Mouse (Mus musculus): ENCODE measurements around the gene Rpl18a.

Rpl18a gene

DNA sequence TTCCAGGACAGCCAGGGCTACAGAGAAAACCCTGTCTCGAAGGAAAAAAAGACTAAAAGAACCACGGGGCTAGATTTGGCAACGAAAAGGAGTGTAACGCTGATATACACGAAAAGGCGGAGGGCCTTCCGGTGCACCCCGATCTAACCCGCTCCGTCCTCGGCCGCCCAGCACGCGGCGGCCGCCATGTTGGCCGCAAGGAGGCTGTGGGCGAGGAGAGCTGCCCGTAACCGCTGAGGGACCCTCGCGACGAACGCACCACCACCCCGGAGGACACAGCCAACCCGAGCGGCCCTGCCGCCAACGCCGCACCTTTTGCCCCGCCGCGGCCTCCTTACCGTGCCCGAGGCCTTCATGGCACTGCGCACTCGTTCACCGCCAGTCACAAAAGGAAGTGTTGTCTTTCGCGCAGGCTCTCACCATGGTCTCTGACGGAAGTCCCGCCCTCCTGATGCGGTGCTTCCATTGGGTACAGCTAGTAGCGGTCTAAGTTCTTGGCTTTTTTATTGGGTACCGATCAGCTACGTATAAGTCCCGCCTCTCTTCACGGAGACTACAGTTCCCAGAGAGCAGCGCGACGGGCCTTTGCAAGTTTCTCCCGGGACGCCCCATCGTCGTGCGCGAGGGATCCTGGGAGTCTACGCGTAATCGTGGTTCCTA is at the start of gene Rpl18a:
Gene Rpl18a (minus strand): TSS at position 392 of the 660 bp plus-strand sequence.
- DNase-seq (ENCODE audit: low spot score), result peak; percentile 97

DNA sequence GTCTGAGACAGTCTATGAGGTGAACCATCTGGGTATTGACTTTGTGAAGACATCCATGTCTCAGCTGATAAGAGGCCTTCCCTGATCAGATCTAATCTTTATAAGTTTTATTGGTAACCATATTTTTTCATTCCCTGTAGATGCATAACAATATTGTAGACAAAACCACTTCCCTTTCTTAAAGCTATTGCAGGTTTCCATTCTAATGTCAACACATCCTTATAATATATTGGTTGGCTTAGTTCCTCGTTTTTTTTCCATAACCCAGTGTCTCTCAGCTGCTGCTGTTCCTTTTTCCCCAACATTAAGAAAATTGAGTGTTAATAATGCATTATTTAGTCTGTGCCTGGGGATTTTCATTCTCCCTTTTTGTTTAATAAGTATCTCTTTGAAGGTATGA is 46.0 kb upstream of the Rpl18a start:
- DNase-seq (ENCODE audit: low spot score), result no peak

DNA sequence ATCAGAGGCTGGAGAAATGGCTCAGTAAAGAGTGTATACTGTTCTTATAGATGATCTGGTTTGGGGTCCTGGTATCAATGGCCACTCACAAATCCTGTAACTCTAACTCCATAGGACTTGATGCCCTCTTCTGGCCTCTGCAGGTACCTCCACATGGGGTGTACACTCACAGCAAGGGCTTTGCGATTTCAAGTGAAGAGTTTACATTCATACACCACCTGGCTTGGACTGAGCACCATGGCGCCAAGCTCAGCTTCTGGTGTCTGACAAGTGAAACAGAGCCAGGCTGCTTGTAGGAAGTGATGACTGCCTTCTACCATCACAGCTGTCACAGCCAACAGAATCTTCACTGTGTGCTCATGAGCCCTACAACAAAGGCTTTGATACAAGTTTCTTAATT is 44.3 kb upstream of the Rpl18a start:
- no peak for DNase-seq (ENCODE audit: low spot score)

DNA sequence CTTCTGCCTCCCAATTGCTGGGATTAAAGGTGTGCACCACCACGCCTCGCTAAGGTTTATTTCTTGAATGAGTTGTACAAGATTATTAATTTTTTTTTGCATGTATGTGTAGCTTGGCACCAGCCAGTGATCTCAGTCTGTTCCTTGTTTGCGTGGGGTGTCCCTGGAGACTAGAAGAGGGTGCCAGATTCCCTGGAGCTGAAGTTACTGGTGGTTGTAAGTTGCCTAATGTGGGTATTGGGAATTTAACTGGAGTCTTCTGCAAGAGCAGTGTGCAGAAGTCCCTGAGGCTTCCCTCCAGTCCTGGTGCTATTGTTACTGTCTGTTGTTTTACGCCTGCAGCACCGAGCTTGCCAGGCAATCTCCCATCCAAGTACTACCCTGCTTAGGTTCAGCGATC is 40.0 kb upstream of the Rpl18a start:
- no peak for DNase-seq (ENCODE audit: low spot score)

DNA sequence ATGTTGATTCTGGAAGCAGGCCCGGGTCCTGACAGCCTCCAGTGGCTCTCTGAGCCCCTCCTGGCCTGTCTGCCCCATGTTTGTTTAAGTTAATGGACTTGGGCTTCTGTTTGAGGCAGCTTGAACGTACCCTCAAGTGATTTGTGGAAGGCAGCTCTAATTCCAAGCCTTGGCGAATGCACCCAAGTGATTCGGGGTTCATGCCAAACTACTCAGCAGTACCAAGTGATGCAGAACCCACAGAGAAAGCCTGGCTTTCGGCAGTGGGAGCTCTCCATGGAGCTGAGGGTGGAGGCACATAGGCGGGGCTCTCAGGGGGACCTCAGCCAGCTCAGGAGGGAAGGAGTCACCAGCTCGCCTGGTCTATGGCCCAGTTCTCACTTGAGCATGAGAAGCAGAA is 37.6 kb upstream of the Rpl18a start:
- DNase-seq (ENCODE audit: low spot score), result no peak

DNA sequence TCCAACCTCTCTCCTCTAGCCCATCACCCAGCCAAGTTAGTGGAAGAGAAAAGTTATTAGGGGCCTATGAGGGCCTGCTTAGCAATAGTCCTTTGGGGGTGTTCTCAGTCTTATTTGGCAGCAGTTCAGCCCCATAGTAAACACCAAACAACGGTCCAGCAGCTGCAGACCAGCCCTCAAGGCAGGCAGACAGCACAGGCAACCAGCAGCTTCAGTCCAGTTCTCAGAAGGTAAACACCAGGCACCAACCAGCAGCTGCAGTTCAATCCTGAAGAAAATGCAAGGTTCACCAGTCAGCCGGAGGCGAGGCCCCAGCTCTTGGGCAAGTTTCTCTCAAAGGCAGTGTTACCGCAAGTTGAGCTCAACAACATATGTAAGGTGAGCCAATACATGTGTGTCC is 35.8 kb upstream of the Rpl18a start:
- DNase-seq (ENCODE audit: low spot score), result no peak

DNA sequence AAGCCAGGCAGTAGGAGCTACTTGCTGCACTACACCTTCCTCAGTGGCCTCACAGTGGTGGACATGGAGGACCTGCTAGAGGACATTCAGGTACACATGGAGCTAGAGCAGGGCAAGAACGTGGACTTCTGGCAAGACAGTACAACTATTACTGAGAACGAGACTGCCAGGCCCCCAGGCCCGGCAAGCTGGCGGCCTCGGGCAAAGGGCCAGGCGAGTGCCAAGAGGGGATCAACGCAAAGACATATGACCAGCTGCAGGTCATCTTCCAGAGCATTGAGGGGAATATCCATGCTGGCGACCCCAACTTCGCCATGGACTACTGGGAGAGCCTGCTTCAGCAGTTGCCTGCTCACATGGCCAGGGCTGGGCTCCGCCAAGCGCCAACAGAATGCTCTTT is 34.5 kb upstream of the Rpl18a start:
- DNase-seq (ENCODE audit: low spot score), result no peak

DNA sequence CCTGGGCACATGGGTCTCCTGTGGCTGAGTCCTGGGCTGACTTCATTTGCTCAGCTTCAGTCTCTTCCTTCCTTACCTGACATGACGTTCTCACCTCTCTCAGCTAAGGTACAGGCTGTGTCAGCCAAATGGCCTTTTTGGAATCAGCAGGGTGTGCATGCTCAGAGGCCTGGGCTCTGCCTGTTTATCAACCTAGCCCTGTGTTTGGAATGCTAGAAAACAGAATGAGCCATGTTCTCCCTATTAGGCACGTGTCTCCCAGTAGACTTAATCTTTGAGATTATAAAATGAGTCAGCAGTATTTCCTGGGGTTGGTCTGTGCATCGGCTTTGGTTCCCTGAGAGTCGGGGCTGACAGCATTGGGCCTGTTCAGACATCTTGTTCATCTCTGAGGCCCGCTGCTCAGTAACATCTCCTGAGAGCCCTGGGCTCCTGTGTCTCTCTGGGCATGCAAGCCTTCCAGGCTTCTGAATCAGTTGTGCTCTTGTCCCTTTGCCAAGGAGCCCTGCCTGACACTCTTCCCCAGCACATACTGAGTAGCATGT is 31.6 kb upstream of the Rpl18a start:
- no peak for DNase-seq (ENCODE audit: low spot score)

DNA sequence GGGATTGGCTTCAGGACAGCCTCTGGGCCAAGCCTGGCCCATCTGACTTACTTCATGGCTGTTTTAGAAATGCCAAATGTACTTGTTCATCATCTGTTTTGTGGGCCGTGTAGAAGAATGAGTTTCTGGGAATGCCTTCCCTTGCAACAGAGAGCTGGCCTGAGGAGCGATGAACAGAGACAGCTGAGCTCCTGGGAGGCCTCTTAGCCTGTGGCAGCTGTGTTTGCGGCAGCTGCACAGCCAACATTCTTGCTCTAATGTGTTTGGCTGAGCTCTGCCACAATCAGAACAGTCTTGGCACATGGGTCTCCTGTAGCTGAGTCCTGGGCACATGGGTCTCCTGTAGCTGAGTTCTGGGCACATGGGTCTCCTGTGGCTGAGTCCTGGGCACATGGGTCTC is 30.9 kb upstream of the Rpl18a start:
- DNase-seq (ENCODE audit: low spot score), result no peak

DNA sequence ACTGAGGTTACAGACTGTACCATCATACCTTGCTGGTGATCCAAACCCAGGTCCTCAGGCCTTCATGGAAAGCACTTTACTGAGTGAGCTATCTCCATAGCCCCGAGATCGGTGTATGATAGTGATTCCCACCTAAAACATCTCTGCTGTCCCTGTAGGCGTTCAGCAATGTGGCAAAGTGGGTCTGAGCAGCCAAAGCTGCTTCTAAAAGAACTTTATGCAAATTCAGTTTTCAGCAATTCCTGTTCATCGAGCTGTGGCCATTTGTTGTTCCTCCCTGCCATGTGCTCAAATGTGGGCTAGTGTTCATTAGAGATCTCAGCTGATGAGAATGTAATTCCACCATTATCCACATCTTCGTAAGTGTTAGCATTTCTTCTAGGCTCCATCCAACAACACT is 29.2 kb upstream of the Rpl18a start:
- no peak for DNase-seq (ENCODE audit: low spot score)

DNA sequence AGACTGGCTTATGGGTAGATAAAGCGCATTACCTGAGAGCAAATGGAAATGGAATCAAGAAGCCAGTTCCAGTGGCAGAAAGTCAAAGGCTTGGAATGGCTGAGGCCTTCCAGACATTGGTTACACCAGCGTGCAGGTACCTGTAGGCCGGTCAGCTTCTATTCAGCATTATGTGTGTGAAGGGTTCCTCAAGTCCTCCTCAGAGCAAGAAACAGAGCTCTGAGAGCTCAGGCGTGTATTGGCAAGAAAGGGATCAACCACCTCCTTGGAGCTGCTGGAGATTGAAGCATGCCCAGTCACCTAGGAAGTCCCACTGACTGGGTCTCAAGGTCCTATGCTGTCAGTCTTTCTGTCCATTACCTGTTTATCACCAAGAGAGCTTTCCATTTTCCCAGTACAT is 28.5 kb upstream of the Rpl18a start:
- DNase-seq (ENCODE audit: low spot score), result no peak

DNA sequence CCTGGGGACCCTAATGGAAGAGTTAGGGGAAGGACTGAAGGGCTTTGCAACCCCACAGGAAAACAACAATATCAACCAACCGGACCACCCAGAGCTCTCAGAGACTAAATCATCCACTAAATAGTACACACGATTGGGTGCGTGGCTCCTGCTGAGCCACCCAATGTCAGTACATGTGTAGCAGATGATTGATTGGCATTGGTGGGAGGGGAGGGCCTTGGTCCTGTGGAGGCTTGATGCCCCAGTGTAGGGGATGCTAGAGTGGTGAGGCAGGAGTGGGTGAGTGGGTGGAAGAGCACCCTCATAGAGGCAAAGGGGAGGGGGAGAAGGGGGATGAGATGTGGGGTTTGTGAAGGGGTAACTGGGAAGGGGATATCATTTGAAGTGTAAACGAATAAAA is 26.9 kb upstream of the Rpl18a start:
- DNase-seq (ENCODE audit: low spot score), result no peak

DNA sequence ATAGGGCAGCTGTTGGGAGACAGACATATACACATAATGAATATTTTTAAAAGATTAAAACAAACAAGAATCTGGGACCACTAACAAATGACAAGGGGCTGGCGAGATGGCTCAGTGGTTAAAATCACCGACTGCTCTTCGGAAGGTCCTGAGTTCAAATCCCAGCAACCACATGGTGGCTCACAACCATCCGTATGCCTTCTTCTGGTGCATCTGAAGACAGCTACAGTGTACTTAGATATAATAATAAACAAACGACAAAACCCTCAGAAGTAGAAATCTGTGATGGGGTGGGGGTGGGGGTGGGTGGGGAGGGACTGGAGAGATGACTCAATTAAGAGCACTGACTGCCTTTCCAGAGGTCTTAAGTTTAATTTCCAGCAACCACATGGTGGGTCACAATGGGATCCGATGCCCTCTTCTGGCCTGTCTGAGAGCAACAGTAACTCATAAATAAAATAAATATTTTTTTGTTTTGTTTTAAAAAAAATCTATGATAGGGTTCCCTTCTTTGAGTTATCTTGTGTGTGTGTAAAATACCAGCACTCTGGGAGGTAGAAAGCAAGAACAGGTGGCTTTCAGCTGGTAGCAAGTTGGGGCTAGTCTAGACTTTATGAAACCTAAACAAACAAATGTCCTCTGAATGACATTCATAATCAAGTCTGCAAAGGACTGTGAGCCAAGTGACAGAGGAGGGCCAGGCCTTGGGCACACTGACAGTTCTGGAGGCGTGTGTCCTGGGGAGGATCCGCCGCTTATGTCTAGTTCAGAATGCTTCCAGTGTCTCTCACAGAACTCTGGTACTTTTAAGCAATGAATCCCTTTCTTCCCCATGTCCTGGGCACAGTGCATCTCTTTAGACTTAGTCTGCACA is 23.1 kb upstream of the Rpl18a start:
- DNase-seq (ENCODE audit: low spot score), result no peak

DNA sequence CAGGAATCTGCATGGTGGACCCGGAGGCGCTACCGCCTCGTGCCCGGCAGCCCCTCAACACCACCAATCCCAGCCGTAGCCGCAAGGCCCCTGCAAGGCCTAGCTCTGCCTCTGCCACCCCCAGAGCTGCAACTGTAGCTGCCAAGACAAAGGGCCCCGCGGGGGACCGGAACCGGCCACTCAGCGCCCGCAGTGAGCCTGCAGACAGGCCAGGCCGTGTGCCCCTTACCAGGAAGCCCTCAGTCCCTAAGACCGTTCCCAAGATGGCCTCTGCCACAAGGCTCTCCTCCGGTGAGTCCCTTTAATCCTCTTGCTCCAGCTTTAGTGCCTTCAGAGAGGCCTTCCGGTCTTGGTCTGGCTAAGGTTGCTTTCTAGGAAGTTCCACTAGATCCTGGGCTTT is 17.5 kb upstream of the Rpl18a start:
- no peak for DNase-seq (ENCODE audit: low spot score)

DNA sequence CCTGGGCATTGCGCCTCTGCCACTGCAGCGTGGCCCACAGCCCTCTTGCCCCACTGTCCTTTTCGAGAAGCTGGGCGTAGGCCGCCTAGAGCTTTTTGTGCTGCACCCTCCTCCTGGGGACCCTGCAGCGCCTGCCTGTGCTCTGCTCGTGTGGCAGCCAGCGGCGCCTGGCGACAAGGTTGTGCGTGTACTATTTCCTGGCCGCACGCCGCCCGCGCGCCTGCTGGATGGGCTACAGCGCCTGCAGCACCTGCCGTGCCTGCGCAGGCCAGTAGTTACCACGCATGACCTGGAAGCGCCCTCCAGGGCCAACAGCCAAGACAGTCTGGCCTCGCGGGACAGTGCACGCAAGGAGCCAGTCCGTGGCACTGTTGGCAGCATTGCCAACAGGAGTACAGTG is 16.3 kb upstream of the Rpl18a start:
- no peak for DNase-seq (ENCODE audit: low spot score)

DNA sequence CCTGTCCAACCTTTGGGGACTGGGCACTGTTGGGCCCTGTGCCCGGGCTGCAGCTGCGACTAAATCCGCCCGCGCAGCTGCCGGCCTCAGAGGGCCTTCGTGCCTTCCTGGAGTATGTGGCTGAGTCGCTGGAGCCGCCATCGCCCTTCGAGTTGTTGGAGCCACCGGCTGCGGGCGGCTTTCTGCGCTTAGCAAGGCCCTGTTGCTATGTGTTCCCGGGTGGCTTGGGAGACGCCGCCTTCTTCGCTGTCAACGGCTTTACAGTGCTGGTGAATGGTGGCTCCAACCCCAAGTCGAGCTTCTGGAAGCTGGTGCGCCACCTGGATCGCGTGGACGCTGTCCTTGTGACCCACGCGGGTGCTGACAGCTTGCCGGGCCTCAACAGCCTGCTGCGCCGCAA is 15.7 kb upstream of the Rpl18a start:
- DNase-seq (ENCODE audit: low spot score), result no peak

DNA sequence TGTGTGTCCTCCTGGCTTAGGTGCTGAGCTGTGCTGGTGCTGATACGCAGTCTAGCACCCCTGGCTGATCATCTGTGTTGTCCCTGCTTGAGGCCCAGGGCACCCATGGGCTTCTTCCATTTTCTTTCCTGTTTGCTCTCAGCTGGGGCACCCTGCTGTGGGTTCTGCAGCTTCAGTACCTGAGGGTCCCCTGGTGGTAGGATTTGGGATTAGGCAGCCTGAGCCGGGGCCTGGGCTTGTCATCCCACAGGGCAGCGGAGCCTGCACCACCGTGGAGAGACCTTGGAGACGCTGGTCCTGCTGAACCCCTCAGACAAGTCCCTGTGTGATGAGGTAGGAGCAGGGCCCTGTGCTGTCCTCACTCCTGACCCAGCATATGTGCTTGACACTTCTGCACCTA is 14.4 kb upstream of the Rpl18a start:
- DNase-seq (ENCODE audit: low spot score), result no peak

DNA sequence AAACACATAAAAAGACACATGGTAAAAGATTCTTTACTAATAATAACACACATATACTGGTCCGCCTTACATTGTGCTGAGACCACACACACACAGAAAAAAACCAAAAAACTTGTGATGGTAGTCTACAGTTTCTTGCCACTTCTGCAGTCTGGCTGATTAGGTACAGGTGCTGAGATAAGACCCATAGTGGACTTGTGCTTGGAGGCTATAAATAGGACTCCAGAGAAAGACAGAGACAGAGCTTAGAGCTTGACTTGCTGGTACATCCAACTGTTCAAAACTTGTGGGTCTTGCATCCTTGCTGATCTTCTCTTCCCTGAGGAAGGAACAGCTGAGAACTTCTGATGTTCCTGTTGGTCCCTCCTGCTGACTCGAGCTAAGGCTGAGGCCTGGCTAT is 10.3 kb upstream of the Rpl18a start:
- no peak for DNase-seq (ENCODE audit: low spot score)

DNA sequence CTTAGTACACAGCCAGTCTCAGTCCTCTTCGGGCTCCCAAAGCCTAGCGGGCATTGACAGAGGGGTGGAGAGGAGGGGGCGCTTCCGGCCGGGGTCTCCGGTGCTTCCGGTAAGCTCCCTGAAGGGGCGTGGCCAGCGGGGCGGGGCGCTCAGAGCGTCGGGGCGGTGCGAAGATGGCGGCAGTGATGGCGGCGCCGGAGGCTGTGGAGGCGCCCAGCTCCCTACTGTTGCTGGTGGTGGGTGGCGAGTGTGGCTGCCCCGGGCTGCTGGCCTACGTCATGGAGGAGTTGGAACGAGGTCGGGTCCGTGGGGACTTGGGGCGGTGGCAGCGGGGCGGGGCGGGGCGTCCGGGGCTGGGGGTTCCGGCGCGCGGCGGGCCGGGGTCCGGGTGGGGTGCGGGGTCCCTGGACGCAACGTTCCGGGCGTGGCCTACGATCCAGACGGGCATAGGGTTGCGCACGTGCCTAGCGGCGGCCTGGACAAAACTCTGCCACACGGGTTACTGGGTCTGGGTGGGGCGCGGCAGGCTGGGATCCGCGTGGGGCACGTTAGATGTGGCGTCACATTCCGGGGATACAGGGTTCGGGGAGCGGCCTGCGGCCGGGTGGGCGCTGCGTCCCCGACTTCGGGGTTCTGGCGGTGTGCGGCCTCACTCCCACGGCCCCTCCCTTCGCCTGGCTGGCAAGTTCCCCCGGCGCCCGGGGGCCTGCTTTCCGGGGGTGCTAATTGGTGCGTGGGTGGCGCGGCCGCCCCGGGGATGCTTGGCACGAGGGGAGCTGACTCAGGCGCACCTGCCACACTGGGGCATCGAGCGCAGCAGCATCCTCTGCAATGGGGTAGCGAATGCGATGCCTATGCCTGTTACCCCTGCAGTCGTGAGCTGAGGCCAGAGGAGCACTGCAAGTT is 8.9 kb upstream of the Rpl18a start, which contains the start of gene Map1s:
Gene Map1s (plus strand): TSS at position 102 of the 906 bp plus-strand sequence.
- peak; percentile 86 for DNase-seq (ENCODE audit: low spot score)

DNA sequence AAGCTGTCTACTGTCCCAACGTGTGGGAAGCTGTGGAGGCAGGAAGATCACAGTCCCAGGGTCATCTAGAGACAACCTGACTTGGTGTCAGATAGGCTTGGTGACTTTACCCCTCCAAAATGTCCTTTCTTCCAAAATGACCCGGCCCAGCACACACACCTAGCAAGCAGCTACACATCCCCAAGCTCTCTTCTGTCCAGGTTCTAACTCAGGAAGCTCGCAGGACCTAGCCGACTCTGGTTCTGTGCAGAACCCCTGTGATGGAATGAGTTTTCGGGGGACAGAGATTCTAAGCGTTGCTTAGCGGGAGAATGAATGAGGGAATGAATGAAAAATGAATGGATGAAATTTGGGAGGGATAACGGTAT is 8.2 kb upstream of the Rpl18a start:
- no peak for DNase-seq (ENCODE audit: low spot score)

DNA sequence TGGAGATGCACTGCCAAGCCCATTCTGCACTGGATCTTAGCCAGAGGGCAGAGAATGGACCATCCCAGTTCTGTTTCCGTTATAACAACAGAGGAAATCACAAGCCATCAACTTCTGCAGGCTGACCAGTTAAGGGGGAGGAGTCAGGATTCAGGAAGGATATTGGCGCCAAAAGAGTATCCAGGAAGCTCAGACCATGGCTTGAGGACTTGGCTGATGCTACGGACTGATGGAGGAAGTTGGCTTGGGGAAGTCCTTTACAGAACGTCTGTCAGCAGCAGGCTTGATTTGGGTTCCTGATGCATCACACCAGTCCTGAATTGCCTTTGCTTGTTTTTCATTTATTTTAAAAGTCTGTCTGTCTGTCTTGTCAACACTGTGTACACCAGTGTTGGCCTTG is 7.3 kb upstream of the Rpl18a start:
- no peak for DNase-seq (ENCODE audit: low spot score)

DNA sequence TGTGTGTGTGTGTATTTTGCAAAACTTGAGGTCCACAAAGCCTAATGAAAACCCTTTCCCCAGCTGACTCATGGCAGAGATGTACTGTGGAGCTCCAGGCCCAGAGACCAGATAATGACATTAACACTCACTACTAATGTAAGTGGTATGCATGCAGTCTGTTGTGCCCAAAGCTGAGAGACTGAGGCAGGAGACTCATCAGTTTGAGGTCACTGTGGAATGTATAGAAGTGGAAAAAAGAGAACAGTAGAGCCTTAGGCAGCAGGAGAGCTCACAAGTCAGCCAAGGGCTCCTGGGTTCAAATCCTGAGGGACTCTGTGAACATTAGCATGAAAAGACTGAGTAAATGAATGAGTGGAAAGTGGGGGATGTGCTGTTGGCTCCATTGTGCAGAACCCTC is 6.4 kb upstream of the Rpl18a start:
- DNase-seq (ENCODE audit: low spot score), result no peak

All from yolk sac, embryonic 10.5 days (tissue).